Mouse (Mus musculus) embryonic facial prominence, embryonic 11.5 days (tissue): Measurements from ENCODE around the gene Otor. TPM values are rescaled to one million over a fixed set of nuclear protein-coding genes. Genes with fewer than 3 reads are reported as not detected.

ENCODE experiments used
- ATAC-seq: fragments of 200-750 bp; cut with Nextera tagmentation; replicated peaks from 2 replicates; pipeline ENCODE4 v1.8.0; 2017; ENCODE audit warnings: low read depth; ENCODE audit not compliant: insufficient number of reproducible peaks, low FRiP score, low TSS enrichment
- DNase-seq: peaks from one replicate; pipeline ENCODE4 v3.0.0-alpha.2; 2015; ENCODE audit warnings: low spot score
- H3K27ac ChIP-seq: fragments of 300-500 bp; sonication (generic); replicated peaks from 2 replicates; pipeline ENCODE4 v1.5.1; 2014; ENCODE audit warnings: mild to moderate bottlenecking, low read depth, low read length, control low read depth
- H3K27me3 ChIP-seq: fragments of 300-500 bp; sonication (generic); 2 replicates; pipeline ENCODE4 v1.6.1; 2014; ENCODE audit warnings: mild to moderate bottlenecking, low read length, moderate library complexity, mixed read lengths; ENCODE audit not compliant: control insufficient read depth, insufficient read depth
- H3K36me3 ChIP-seq: fragments of 300-500 bp; sonication (generic); replicated peaks from 2 replicates; pipeline ENCODE4 v1.6.1; 2014; ENCODE audit warnings: low read depth, mild to moderate bottlenecking, low read length, moderate library complexity, mixed read lengths; ENCODE audit not compliant: control insufficient read depth, insufficient read depth
- H3K4me1 ChIP-seq: fragments of 300-500 bp; sonication (generic); 2 replicates; pipeline ENCODE4 v1.6.1; 2014; ENCODE audit warnings: low read length, mixed read lengths; ENCODE audit not compliant: control insufficient read depth, insufficient read depth
- H3K4me2 ChIP-seq: fragments of 300-500 bp; sonication (generic); 2 replicates; pipeline ENCODE4 v1.6.1; 2014; ENCODE audit warnings: low read depth, mild to moderate bottlenecking, control low read depth, low read length, moderate library complexity
- H3K4me3 ChIP-seq: fragments of 300-500 bp; sonication (generic); 2 replicates; pipeline ENCODE4 v1.5.1; 2014; ENCODE audit warnings: low read depth, low read length, control low read depth
- H3K9ac ChIP-seq: fragments of 300-500 bp; sonication (generic); replicated peaks from 2 replicates; pipeline ENCODE4 v1.6.1; 2014; ENCODE audit warnings: mild to moderate bottlenecking, control low read depth, low read length
- H3K9me3 ChIP-seq: fragments of 300-500 bp; sonication (generic); replicated peaks from 2 replicates; pipeline ENCODE4 v1.6.1; 2016; ENCODE audit warnings: mild to moderate bottlenecking, low read length, inconsistent platforms, mixed read lengths; ENCODE audit not compliant: control insufficient read depth
- WGBS: fragments of 180-500 bp; shearing (Covaris S2); extraction: QIAGEN DNeasy Blood & Tissue Kit; methylation state at CpG from one replicate; pipeline ENCODE4 v1.1.7; 2014; 5-methylcytosine and 5-hydroxymethylcytosine counted together
- polyA plus RNA-seq: library from polyadenylated mRNA; unstranded; fragments of >200 nt; fragmentation: Nextera tagmentation; extraction: Ambion mirVana; gene quantifications from 2 replicates; pipeline ENCODE4 v1.2.1, GENCODE M21; 2014

Gene Otor
- polyA plus RNA-seq, result 6.7 and 9.2 TPM in 2 replicates

DNA sequence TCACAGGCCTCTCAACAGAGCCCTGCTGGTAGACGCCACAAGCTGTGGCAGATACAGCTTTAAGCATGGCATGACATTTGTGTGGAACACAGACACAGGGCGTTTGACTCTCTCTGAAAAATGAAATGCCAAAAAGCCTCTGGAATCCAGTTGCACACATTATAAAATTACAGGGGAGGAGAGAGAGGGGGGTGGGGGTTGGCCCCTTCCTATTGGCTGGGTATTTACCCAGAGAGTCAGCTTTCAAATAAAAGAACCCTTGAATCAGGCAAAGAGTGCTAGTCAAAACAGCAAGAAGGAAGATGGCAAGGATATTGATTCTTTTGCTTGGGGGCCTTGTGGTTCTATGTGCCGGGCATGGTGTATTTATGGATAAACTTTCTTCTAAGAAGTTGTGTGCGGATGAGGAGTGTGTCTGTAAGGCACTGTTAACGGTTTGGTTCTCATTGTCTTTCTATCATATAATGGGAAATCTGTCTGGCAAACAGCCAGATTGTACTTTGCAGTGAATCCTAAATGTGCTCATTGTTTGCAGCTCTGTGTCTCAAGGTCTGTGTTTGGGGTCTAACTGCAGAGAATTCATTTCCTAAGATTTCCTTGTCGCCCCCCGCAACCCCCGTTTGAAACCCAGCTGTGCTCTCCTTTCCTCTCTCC, at the start of gene Otor:
Gene Otor, plus strand, starts transcription at position 276 of the 654 bp plus-strand sequence.
- Histone ChIP-seq H3K27me3 (no peaks in the 10 kb centered on the region), H3K9me3 (no peaks in the 10 kb centered on the region), H3K4me2 (no peak within 1 kb of the TSS), H3K36me3 (no peaks in the 10 kb centered on the region), H3K4me3 (no peak within 1 kb of the TSS), H3K4me1 (no peaks in the 10 kb centered on the region), H3K9ac (no peak within 1 kb of the TSS), H3K27ac (no peak within 1 kb of the TSS)
- peak; percentile 75; the same call in 1 of the 2 replicates for ATAC-seq
- DNase-seq, result peak; percentile 47
- 52% methylated on average over 8 of the region's 8 CpGs for WGBS

DNA sequence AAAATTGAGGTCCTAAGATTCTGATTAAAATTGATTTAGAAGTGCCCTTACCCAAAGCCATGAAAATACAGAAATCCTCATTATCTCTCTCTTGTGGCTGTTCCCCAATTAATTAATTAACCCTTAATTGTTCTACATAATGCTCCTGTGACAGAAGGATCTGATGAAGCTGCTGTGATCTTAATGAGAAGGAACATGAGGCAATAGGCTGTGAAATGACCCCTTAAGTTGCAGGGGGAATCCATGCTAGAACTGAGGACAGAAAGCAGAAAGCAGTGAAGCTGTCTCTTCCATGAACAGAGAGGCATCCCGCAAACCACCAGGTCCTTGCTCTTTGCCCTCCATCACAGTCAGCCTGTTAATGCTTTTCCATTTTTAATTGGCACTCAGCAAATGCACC, 47.0 kb upstream of the Otor start:
- no peak overlapping the region for H3K4me3 ChIP-seq
- H3K27me3 ChIP-seq, result no peaks in the 10 kb centered on the region
- no peaks in the 10 kb centered on the region for H3K36me3 ChIP-seq
- H3K9ac ChIP-seq, result no peak overlapping the region
- no peak overlapping the region for H3K27ac ChIP-seq
- H3K9me3 ChIP-seq, result no peaks in the 10 kb centered on the region
- 83% methylated on average over 1 of the region's 1 CpGs for WGBS
- DNase-seq, result no peak
- H3K4me1 ChIP-seq, result no peaks in the 10 kb centered on the region
- H3K4me2 ChIP-seq, result no peak overlapping the region
- no peak for ATAC-seq

DNA sequence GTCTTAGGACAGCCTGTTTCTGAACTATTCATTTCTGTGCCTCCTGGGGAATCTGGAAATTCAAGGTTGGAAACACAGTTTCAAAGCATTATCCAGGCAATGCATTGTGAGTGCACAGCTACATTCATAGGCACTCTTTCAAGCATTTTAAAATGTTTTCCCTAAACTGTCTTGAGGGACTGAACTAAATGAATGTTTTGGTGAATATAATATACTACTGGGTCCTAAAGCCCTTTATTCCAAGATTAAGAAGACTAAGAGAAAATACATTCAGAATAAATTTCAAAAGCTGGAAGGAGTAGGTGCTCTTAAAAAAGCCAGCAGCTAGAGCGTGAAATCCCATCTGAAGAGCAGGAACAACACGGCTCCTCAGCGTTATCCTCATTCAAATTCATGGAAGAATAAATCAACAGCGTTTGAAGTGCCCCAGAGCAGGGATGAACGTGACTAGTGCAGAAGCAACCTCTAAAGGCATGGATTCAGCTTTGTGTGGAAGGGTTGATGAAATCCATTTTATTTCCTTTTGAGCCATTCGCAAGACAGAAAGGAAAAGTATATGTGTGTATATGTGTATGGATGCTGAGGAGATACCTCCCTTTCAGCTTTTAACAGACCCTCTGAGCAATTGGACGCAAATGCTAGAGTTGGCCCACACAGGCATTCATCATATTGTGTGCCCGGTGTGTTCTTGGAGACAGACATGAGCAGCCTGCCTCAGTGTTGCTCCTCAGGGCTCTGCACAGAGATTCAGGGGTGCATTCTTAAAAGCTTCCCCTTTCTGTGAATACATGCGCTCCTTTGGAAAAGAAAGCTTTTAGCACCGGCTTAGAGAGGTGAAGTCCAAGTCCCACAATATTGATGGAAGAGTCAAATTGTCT, 45.7 kb upstream of the Otor start:
- WGBS, result 75% methylated on average over 10 of the region's 10 CpGs
- Histone ChIP-seq H3K4me2 (no peak overlapping the region), H3K27me3 (no peaks in the 10 kb centered on the region), H3K4me3 (no peak overlapping the region), H3K4me1 (no peaks in the 10 kb centered on the region), H3K9ac (no peak overlapping the region), H3K9me3 (no peaks in the 10 kb centered on the region), H3K36me3 (no peaks in the 10 kb centered on the region), H3K27ac (no peak overlapping the region)
- no peak for ATAC-seq
- DNase-seq, result no peak

DNA sequence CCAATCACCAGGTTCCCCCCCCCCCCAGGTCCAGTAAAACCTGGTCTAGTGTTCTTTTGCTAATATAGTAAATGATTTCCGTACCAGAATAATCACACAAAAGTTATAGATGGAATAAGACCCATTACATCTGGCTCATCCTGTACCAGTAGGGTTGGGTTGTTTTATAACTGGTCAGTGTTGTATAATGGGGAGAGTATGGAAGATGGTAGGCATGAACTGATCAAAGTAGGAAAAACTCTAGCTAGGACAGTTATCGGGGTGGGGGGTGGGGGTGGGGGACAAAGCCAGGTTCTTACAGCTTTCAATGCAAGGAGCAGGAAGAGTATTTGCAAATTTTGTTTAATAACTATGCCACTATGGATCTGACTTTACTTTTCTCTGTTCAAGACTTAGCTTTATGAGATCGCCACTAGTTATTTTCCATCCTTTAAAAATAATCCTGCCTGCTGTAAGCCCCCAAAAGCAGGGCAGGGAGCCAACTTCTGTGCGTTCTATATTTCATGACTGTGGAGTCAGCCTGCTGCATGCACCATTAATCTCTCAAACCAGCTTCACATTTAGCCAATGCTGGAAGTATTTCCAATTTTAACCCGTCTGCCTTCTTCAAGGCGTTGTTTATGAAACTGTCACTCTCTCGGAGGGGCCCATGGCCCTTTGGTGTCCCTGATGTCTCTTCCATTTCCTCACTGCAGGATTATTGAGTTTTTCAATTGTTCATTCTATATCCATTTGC, 43.8 kb upstream of the Otor start:
- H3K27me3 ChIP-seq, result no peaks in the 10 kb centered on the region
- H3K27ac ChIP-seq, result no peak overlapping the region
- 85% methylated on average over 7 of the region's 7 CpGs for WGBS
- no peaks in the 10 kb centered on the region for H3K9me3 ChIP-seq
- DNase-seq (no peak), ATAC-seq (no peak)
- no peaks in the 10 kb centered on the region for H3K4me1 ChIP-seq
- no peak overlapping the region for H3K4me3 ChIP-seq
- H3K4me2 ChIP-seq, result no peak overlapping the region
- no peak overlapping the region for H3K9ac ChIP-seq
- no peaks in the 10 kb centered on the region for H3K36me3 ChIP-seq

DNA sequence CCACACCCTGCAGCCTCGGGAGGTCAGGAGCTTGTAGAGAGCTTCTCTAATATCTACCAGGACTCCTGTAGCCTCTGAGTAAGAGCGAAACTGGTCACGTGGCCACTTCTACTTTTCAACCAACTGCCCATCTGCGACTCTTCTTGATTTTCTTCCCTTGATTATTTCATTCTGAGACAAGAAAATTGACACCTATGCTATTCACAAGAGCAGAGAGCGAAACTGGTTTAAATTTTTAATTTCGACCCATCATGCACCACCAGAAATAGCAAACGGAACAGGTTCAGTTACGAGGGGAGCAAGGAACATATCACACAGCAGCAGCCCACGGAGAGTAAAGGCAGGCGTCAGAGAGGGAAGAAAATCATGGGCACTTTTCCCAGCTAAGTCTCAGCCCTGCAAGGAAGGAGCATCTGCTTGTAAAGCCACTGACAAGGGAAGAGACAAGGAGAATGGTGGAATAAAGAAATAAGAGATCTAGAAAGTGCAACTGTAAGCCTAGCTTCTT, 43.1 kb upstream of the Otor start:
- 88% methylated on average over 10 of the region's 10 CpGs for whole genome bisulfite sequencing

DNA sequence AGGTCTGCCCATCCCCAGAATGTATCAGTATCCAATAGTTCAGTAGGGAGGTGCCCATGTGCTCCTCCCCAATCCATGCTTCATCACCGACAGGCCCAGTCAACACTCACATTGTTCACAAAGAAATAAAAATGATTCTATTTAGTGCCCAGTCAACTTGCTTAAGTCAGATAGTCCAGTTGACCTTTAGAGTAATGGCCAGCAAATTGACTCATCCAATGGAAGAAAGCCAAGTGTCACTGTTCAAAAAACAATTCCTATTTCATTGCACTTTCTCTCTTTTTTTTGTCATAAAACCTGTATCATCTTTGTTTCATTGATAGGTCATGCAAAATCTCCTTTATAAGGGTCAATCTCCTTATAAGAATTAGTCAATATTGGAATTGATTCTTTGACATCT, 36.7 kb upstream of the Otor start:
- 90% methylated on average over 1 of the region's 1 CpGs for WGBS
- ATAC-seq (no peak), DNase-seq (no peak)
- no peaks in the 10 kb centered on the region for H3K27me3 ChIP-seq
- no peak overlapping the region for H3K27ac ChIP-seq
- no peak overlapping the region for H3K4me2 ChIP-seq
- no peaks in the 10 kb centered on the region for H3K4me1 ChIP-seq
- H3K9me3 ChIP-seq, result no peaks in the 10 kb centered on the region
- no peak overlapping the region for H3K4me3 ChIP-seq
- no peaks in the 10 kb centered on the region for H3K36me3 ChIP-seq
- H3K9ac ChIP-seq, result no peak overlapping the region

More for the DNA sequence above, 43.1 kb upstream of the Otor start:
- Histone ChIP-seq H3K27me3 (no peaks in the 10 kb centered on the region), H3K4me1 (no peaks in the 10 kb centered on the region), H3K4me2 (no peak overlapping the region), H3K9me3 (no peaks in the 10 kb centered on the region), H3K4me3 (no peak overlapping the region), H3K27ac (no peak overlapping the region), H3K36me3 (no peaks in the 10 kb centered on the region), H3K9ac (no peak overlapping the region)
- DNase-seq, result no peak
- no peak for ATAC-seq

DNA sequence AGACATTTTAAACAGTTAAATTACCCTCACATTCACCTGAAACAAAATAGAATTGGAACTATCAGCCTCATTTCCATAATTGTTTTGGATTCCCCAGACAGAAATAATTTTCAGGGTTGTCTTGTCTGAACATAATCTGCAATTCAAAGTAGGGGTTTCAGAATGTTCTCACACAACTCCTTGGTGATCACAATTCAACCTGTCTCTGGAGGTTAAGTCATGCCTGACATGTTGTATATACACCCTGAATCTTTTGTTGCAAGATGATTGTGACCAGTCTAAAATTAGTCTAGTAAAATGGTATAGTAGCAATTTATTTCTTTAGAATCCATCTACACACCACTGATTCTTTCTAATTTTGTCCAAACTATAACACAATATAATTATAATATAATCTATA, 23.0 kb upstream of the Otor start:
- no peak overlapping the region for H3K9ac ChIP-seq
- ATAC-seq (no peak), DNase-seq (no peak)
- no peak overlapping the region for H3K4me2 ChIP-seq
- no peak overlapping the region for H3K27ac ChIP-seq
- H3K4me1 ChIP-seq, result no peaks in the 10 kb centered on the region
- no peak overlapping the region for H3K4me3 ChIP-seq
- no peaks in the 10 kb centered on the region for H3K36me3 ChIP-seq
- H3K27me3 ChIP-seq, result no peaks in the 10 kb centered on the region
- no peaks in the 10 kb centered on the region for H3K9me3 ChIP-seq
